Mouse (Mus musculus): ENCODE data around the gene Ppp3ca. TPM values are rescaled to one million over a fixed set of nuclear protein-coding genes. Genes with fewer than 3 reads are reported as not detected.

Gene Ppp3ca
- total and polyA plus RNA-seq, 3 experiments = 17.4 to 40.6 (median 32.0) TPM

- Histone ChIP-seq H3K27me3 (ENCODE audit: control insufficient read depth in 1 of 2, insufficient read depth in 2 of 2, low read length in 2 of 2) (no peaks in the 10 kb centered on the region), H3K4me3 (ENCODE audit: control insufficient read depth in 1 of 2, insufficient read depth in 1 of 2, low read depth in 2 of 2, low read length in 2 of 2) (no peak overlapping the region), H3K4me1 (ENCODE audit: control insufficient read depth in 1 of 2, insufficient read depth in 2 of 2, low read length in 2 of 2) (peaks cover 27 to 40% of the 10 kb centered on the region in 2 experiments), H3K27ac (ENCODE audit: control insufficient read depth, low read depth, low read length) (no peak overlapping the region), H3K79me2 (ENCODE audit: control insufficient read depth, insufficient read depth, low read length, poor library complexity) (peaks cover 7% of the 10 kb centered on the region; the same call in 1 of the 2 replicates), H3K9me3 (replicated peaks; ENCODE audit: insufficient read depth, low read length) (no peaks in the 10 kb centered on the region), H3K36me3 (ENCODE audit: control insufficient read depth in 1 of 2, insufficient read depth in 2 of 2, low read length in 2 of 2) (peaks cover 0 to 41% of the 10 kb centered on the region in 2 experiments; a peak in 2 of 4 replicates), H3K9ac (ENCODE audit: control insufficient read depth, low read depth, low read length, poor library complexity, severe bottlenecking) (no peak overlapping the region)
- no peak for TF ChIP-seq E2F4 (IDR thresholded peaks at IDR 0.05; ENCODE audit: borderline replicate concordance, low read depth, low read length)
- no peak for TF ChIP-seq MEF2A (IDR thresholded peaks at IDR 0.05; ENCODE audit: extremely low read depth, insufficient replicate concordance, low read depth, low read length, poor library complexity, severe bottlenecking)
- TF ChIP-seq EP300 (IDR thresholded peaks at IDR 0.05; ENCODE audit: low read depth in 1 of 2, low read length in 2 of 2) = no peak
- no peak for TF ChIP-seq BHLHE40 (IDR thresholded peaks at IDR 0.05; ENCODE audit: borderline replicate concordance, low read depth, low read length)
- TF ChIP-seq CTCF (IDR thresholded peaks at IDR 0.05 in 2 of 3, conservative IDR thresholded peaks at IDR 0.05 in 1 of 3; ENCODE audit: control insufficient read depth in 1 of 3, insufficient read depth in 1 of 3, low read depth in 2 of 3, low read length in 3 of 3, poor library complexity in 1 of 3, severe bottlenecking in 1 of 3) = no peak
- TF ChIP-seq HCFC1 (IDR thresholded peaks at IDR 0.05; ENCODE audit: low read depth, low read length) = no peak
- no peak for TF ChIP-seq ETS1 (IDR thresholded peaks at IDR 0.05; ENCODE audit: low read depth, low read length)
- TF ChIP-seq USF1 (IDR thresholded peaks at IDR 0.05; ENCODE audit: low read depth, low read length) = no peak
- no peak for TF ChIP-seq SIN3A (IDR thresholded peaks at IDR 0.05; ENCODE audit: low read length)
- no peak for TF ChIP-seq POLR2AphosphoS2 (IDR thresholded peaks at IDR 0.05; ENCODE audit: low read length)
- TF ChIP-seq USF2 (IDR thresholded peaks at IDR 0.05; ENCODE audit: borderline replicate concordance in 1 of 2, insufficient read depth in 1 of 2, low read depth in 1 of 2, low read length in 2 of 2) = no peak
- TF ChIP-seq CHD2 (IDR thresholded peaks at IDR 0.05; ENCODE audit: low read length) = no peak
- no peak for TF ChIP-seq SMC3 (IDR thresholded peaks at IDR 0.05; ENCODE audit: low read depth, low read length)
- no peak for DNase-seq (ENCODE audit: low read depth, low spot score)
Measured at GRCm38 (mm10) chr3:136765569-136765968, 95.6 kb downstream of the Ppp3ca start.

DNA sequence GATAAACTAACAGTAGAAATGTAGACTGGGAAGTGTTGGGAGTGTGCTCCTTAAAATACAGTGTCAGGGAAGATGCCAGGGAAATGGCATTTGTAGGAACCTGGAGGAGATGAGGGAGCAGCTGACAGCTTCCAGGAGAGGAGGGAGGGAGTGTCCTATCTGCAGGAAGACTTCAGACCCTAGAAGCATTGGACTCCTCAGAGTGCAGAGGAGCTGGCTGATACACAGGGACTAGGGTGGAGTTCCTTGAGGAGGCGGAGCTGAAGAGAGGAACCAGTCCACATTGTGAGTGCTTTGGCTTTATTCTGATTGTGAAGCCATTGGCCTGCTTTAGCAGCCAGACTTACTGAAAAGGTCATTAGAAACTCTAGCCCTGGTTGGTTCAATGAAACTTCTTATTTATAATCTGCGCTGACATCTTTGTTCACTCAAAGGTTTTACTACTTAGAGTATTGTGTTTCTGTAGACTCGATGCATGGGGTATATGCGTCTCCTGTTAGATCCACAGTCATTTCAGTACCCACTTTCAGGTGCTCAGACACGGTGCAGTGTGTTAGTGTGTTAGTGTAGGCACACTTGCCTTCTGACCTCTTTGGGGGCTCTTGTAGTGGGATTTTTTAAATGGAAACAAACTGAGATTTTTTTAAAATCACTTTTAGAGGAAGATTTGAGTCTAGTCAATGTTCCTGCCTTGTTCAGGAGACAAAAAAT, 99.0 kb downstream of the Ppp3ca start:
- Histone ChIP-seq H3K9me3 (replicated peaks; ENCODE audit: insufficient read depth, low read length) (no peaks in the 10 kb centered on the region), H3K27me3 (ENCODE audit: control insufficient read depth in 1 of 2, insufficient read depth in 2 of 2, low read length in 2 of 2) (no peaks in the 10 kb centered on the region), H3K9ac (ENCODE audit: control insufficient read depth, low read depth, low read length, poor library complexity, severe bottlenecking) (no peak overlapping the region), H3K79me2 (ENCODE audit: control insufficient read depth, insufficient read depth, low read length, poor library complexity) (peaks cover 7% of the 10 kb centered on the region; the same call in 1 of the 2 replicates), H3K4me1 (ENCODE audit: control insufficient read depth in 1 of 2, insufficient read depth in 2 of 2, low read length in 2 of 2) (peaks cover 29 to 37% of the 10 kb centered on the region in 2 experiments), H3K27ac (ENCODE audit: control insufficient read depth, low read depth, low read length) (no peak overlapping the region), H3K36me3 (ENCODE audit: control insufficient read depth in 1 of 2, insufficient read depth in 2 of 2, low read length in 2 of 2) (peaks cover 0 to 45% of the 10 kb centered on the region in 2 experiments; a peak in 2 of 4 replicates), H3K4me3 (ENCODE audit: control insufficient read depth in 1 of 2, insufficient read depth in 1 of 2, low read depth in 2 of 2, low read length in 2 of 2) (no peak overlapping the region; a peak in 1 of 4 replicates)
- peak; percentile 73 for DNase-seq (ENCODE audit: low read depth, low spot score)
- TF ChIP-seq EP300 (IDR thresholded peaks at IDR 0.05; ENCODE audit: low read depth in 1 of 2, low read length in 2 of 2) = no peak

Measured in MEL (cell line).